Mouse (Mus musculus) urinary bladder, postnatal 14 days (tissue): ENCODE data around the gene Ccnb1ip1.

ENCODE experiments used
- DNase-seq: peaks from one replicate; pipeline ENCODE4 v3.0.0; 2021; ENCODE audit warnings: low spot score

Gene Ccnb1ip1

GRCm38 (mm10) chr14:50782166-50782565 lies 25.4 kb downstream of the Ccnb1ip1 start:
- DNase-seq: no peak

DNA sequence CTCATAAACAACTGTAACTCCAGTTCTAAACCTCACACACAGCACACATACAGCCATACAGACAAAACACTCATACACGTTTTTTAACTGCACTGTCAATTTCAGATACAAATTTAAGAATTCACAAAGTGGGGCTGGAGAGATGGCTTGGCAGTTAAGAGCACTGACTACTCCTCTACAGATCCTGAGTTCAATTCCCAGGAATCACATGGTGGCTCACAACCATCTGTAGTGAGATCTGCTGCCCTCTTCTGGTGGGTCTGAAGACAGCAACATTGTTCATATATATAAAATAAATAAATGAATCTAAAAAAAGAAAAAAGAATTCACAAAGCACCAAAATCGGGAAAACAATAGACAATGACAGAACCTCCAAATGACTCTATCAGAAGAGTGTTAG lies 36.2 kb downstream of the Ccnb1ip1 start:
- DNase-seq: no peak

GRCm38 (mm10) chr14:50765736-50766135 lies 41.8 kb downstream of the Ccnb1ip1 start:
- DNase-seq: no peak

DNA sequence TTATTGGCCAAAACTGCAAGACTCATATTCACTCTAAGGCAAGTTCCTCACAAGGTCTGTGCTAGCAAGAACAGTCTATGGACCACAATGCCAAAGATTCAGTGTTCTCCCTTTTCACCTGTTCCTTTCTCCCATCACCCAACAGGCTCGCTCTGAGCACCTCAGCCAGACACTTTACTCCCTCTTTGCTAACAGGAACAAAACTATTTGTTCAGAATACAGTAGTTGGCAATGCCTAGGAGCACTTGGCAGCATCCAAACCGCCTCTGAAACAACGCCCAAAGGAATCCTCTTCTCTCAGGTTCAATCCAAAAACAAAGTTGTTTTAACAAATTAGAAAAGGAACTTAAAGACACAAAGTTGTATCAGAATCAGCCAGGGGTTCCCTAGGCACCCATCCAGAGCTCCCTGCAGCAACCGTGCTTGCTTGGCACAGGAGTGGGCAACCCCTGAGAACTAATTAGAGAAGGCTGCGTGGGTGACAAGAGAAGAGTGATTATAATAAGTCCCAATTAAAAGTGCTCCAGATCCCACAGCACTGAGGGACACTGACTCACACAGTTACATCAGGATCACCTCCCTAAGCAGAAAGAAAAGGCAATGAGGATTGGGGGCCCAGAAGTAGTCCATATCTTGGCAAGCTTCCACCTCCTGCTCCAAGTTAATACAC lies 49.0 kb downstream of the Ccnb1ip1 start:
- no peak for DNase-seq

- no peak for DNase-seq
Observed at GRCm38 (mm10) chr14:50744994-50745393, 62.5 kb downstream of the Ccnb1ip1 start, which contains the start of gene Olfr749. Gene Olfr749 (minus strand): TSS chr14:50745094.

DNA sequence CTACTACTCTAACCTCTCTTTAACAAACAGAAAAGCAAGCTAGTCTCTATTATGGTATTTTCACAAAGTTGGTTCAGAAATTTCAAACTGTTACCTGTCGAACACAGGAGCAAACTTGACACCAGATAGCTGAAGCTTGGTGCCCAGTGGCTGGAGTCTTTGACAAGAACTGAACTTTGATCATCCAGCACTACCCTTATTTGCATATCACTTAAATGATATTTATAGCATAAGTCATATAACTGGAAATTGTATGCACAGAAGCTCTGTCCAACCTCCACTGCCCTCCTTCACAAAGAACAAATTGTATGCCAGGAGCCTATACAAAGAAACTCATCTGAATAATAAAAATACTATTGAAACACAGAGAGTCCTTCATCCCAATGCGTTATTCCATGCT lies 65.9 kb downstream of the Ccnb1ip1 start:
- no peak for DNase-seq

DNA sequence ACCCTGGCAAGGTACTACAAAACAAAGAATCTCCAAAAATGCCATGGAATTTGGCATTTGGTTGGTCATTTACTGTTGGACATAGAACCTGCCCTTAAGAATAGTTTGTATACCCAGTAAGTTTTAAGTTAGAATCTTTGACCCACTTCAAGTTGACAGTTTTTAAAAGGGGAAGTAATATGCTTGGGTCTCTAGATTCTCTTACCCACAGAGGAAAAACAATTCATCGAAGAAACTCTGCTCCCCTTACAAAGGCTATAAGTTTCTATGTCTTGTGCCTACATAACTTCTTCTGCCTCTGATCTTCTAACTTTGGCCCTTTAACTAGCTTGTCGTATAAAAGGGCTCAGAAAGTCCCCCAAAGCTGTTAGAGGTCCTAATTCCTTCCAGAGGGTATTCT lies 67.2 kb downstream of the Ccnb1ip1 start:
- no peak for DNase-seq
